In genomic region chr2:153319036-153319643, GRCm38 (mm10) we compare ENCODE assay signal across 13 mouse cellular contexts. TPM values are rescaled to one million over a fixed set of nuclear protein-coding genes. Genes with fewer than 3 reads are reported as not detected.
DNase-seq lines count a peak whose midpoint lies in the region; ATAC-seq and TF ChIP-seq lines count a peak whose summit lies in the region.
"Had no signal": no experiment of that assay in that cellular context is flagged by ENCODE, and none has a peak within 500 bp of the region (broad histone marks: within the 10 kb centered on the region; RNA-seq: fewer than 3 reads in every experiment).

No protein-coding gene starts in this region.

- H3K4me3 ChIP-seq in bone marrow macrophage, adult 2 months (ENCODE audit: insufficient read depth, low read length), result peak overlapping the region; percentile 49
- H3K4me3 ChIP-seq in heart, embryonic 15.5 days, result no peak overlapping the region
- no peak overlapping the region for H3K4me3 ChIP-seq in forebrain, embryonic 10.5 days
- H3K4me3 ChIP-seq: embryonic facial prominence, embryonic 15.5 days; hindbrain, embryonic 10.5 days; neural tube, embryonic 13.5 days had no signal

- H3K27me3 ChIP-seq in heart, embryonic 15.5 days, result no peaks in the 10 kb centered on the region
- H3K27me3 ChIP-seq in forebrain, embryonic 10.5 days (ENCODE audit: poor library complexity, severe bottlenecking), result no peaks in the 10 kb centered on the region
- H3K27me3 ChIP-seq: embryonic facial prominence, embryonic 15.5 days; neural tube, embryonic 13.5 days had no signal

- peaks cover 16% of the 10 kb centered on the region for H3K4me1 ChIP-seq in bone marrow macrophage, adult 2 months (ENCODE audit: control insufficient read depth, insufficient read depth, low read length)
- peaks cover 3% of the 10 kb centered on the region; the same call in 1 of the 2 replicates for H3K4me1 ChIP-seq in heart, embryonic 15.5 days (replicated peaks)
- H3K4me1 ChIP-seq in forebrain, embryonic 10.5 days, result no peaks in the 10 kb centered on the region
- H3K4me1 ChIP-seq: embryonic facial prominence, embryonic 15.5 days; hindbrain, embryonic 10.5 days; neural tube, embryonic 13.5 days had no signal

- no peaks in the 10 kb centered on the region for H3K9me3 ChIP-seq in heart, embryonic 15.5 days (replicated peaks)
- no peaks in the 10 kb centered on the region for H3K9me3 ChIP-seq in forebrain, embryonic 10.5 days
- H3K9me3 ChIP-seq: embryonic facial prominence, embryonic 15.5 days; hindbrain, embryonic 10.5 days; neural tube, embryonic 13.5 days had no signal

- no peak for ATAC-seq in heart, embryonic 15.5 days (replicated peaks; ENCODE audit: insufficient number of reproducible peaks, insufficient read depth, low FRiP score, low read depth)

- no peak overlapping the region for H3K9ac ChIP-seq in heart, embryonic 15.5 days
- H3K9ac ChIP-seq: embryonic facial prominence, embryonic 15.5 days; neural tube, embryonic 13.5 days had no signal

- no peak for TF ChIP-seq POLR2A in bone marrow macrophage, adult 2 months (IDR thresholded peaks at IDR 0.05; ENCODE audit: borderline replicate concordance, low read depth, low read length)

- peak; percentile 36 for TF ChIP-seq CTCF in bone marrow macrophage, adult 2 months (IDR thresholded peaks at IDR 0.05; ENCODE audit: low read depth, low read length)

- no peak overlapping the region for H3K4me2 ChIP-seq in heart, embryonic 15.5 days
- H3K4me2 ChIP-seq: embryonic facial prominence, embryonic 15.5 days; neural tube, embryonic 13.5 days had no signal

- H3K36me3 ChIP-seq in heart, embryonic 15.5 days, result peaks cover 54% of the 10 kb centered on the region
- peaks cover 76% of the 10 kb centered on the region for H3K36me3 ChIP-seq in forebrain, embryonic 10.5 days (replicated peaks)

- DNase-seq in kidney, postnatal 14 days, result peak; percentile 38
- no peak for DNase-seq in kidney, adult 11 months
- DNase-seq in lung, postnatal 25 days (ENCODE audit: low spot score), result peak; percentile 44
- no peak for DNase-seq in adrenal gland, postnatal 4 days (ENCODE audit: low spot score in 2 of 2)
- no peak for DNase-seq in forebrain, embryonic 10.5 days (ENCODE audit: extremely low spot score, low spot score)
- DNase-seq in left cerebral cortex, adult 11 months (ENCODE audit: low spot score), result no peak
- DNase-seq: right cerebral cortex, postnatal 4 days; thymus, postnatal 14 days had no signal

- H3K27ac ChIP-seq in bone marrow macrophage, adult 2 months (ENCODE audit: insufficient read depth, low read depth, low read length), result peak overlapping the region; percentile 97
- peak overlapping the region; percentile 38; the same call in 1 of the 2 replicates for H3K27ac ChIP-seq in heart, embryonic 15.5 days
- no peak overlapping the region for H3K27ac ChIP-seq in forebrain, embryonic 10.5 days
- H3K27ac ChIP-seq: embryonic facial prominence, embryonic 15.5 days; hindbrain, embryonic 10.5 days; neural tube, embryonic 13.5 days had no signal

- 67% methylated on average over 8 of the region's 8 CpGs for WGBS in heart, embryonic 15.5 days
- 89% methylated on average over 8 of the region's 8 CpGs for WGBS in forebrain, embryonic 10.5 days

RNA-seq across cellular contexts. Expression of gene Asxl1, which starts 26.5 kb away (rescaled TPM):
- polyA plus RNA-seq in bone marrow macrophage, adult 2 months (2012; ENCODE audit: insufficient read depth, insufficient read length, missing spikeins), result 31.7 and 36.3 TPM in 2 replicates
- polyA plus RNA-seq in heart, embryonic 15.5 days (2015; fragmentation: Nextera tagmentation; extraction: Ambion mirVana), result 9.8 and 12.5 TPM in 2 replicates
- 10 to 100 TPM; 51.3 to 53.2 TPM for total RNA-seq in adrenal gland, postnatal 4 days (2021)
- 13.1 and 14.2 TPM in 2 replicates for polyA plus RNA-seq in forebrain, embryonic 10.5 days (2016; fragmentation: Nextera tagmentation; extraction: Ambion mirVana)

RNA-seq across cellular contexts. Expression of gene Kif3b, which starts 27.9 kb away (rescaled TPM):
- polyA plus RNA-seq in bone marrow macrophage, adult 2 months (2012; ENCODE audit: insufficient read depth, insufficient read length, missing spikeins), result 33.0 and 38.6 TPM in 2 replicates
- polyA plus RNA-seq in heart, embryonic 15.5 days (2015; fragmentation: Nextera tagmentation; extraction: Ambion mirVana), result 3.9 and 5.8 TPM in 2 replicates
- 10 to 100 TPM; 28.0 to 29.2 TPM for total RNA-seq in adrenal gland, postnatal 4 days (2021)
- polyA plus RNA-seq in forebrain, embryonic 10.5 days (2016; fragmentation: Nextera tagmentation; extraction: Ambion mirVana), result 6.2 and 6.9 TPM in 2 replicates

Comparison
In these comparisons a context has a peak if more than half of its experiments do, and no peak if none do; other contexts are left out.
1. DNase-seq: peak in kidney, postnatal 14 days (single experiment) and lung, postnatal 25 days (single experiment); none in kidney, adult 11 months (single experiment), adrenal gland, postnatal 4 days (0 of 2), forebrain, embryonic 10.5 days (single experiment) and left cerebral cortex, adult 11 months (single experiment).